Mouse (Mus musculus) hindbrain, embryonic 11.5 days (tissue): ENCODE data around the gene Ap4e1. TPM values are rescaled to one million over a fixed set of nuclear protein-coding genes. Genes with fewer than 3 reads are reported as not detected.
"Not testable (repeated sequence)": the region's sequence is repeated elsewhere in the genome, so short reads cannot be mapped to it uniquely, and the experiment has no call there.

Experiments
- ATAC-seq: fragments of 200-750 bp; cut with Nextera tagmentation; 2 replicates; pipeline ENCODE4 v1.8.0; 2017; ENCODE audit warnings: mild to moderate bottlenecking, moderate TSS enrichment, moderate library complexity; ENCODE audit not compliant: low FRiP score
- DNase-seq: peaks from one replicate; pipeline ENCODE4 v3.0.0-alpha.2; 2015; ENCODE audit warnings: low spot score
- H3K27ac ChIP-seq: fragments of 300-500 bp; sonication (generic); 2 replicates; pipeline ENCODE4 v1.5.1; 2014; ENCODE audit warnings: mild to moderate bottlenecking, low read depth, low read length
- H3K27me3 ChIP-seq: fragments of 300-500 bp; sonication (generic); 2 replicates; pipeline ENCODE4 v1.6.1; 2014; ENCODE audit warnings: mild to moderate bottlenecking, low read length, moderate library complexity, mixed read lengths; ENCODE audit not compliant: control insufficient read depth, insufficient read depth
- H3K36me3 ChIP-seq: fragments of 300-500 bp; sonication (generic); 2 replicates; pipeline ENCODE4 v1.6.1; 2014; ENCODE audit warnings: mild to moderate bottlenecking, low read length, moderate library complexity, mixed read lengths; ENCODE audit not compliant: control insufficient read depth, insufficient read depth
- H3K4me1 ChIP-seq: fragments of 300-500 bp; sonication (generic); replicated peaks from 2 replicates; pipeline ENCODE4 v1.6.1; 2014; ENCODE audit warnings: low read length, mixed read lengths; ENCODE audit not compliant: control insufficient read depth, insufficient read depth
- H3K4me2 ChIP-seq: fragments of 300-500 bp; sonication (generic); replicated peaks from 2 replicates; pipeline ENCODE4 v1.6.1; 2014; ENCODE audit warnings: mild to moderate bottlenecking, low read depth, low read length
- H3K4me3 ChIP-seq: fragments of 300-500 bp; sonication (generic); 2 replicates; pipeline ENCODE4 v1.5.1; 2014; ENCODE audit warnings: low read depth, low read length
- H3K9ac ChIP-seq: fragments of 300-500 bp; sonication (generic); 2 replicates; pipeline ENCODE4 v1.6.1; 2014; ENCODE audit warnings: low read depth, low read length
- H3K9me3 ChIP-seq: fragments of 300-500 bp; sonication (generic); 2 replicates; pipeline ENCODE4 v1.6.1; 2016; ENCODE audit warnings: low read length; ENCODE audit not compliant: control insufficient read depth
- WGBS: fragments of 180-500 bp; shearing (Covaris S2); extraction: QIAGEN DNeasy Blood & Tissue Kit; methylation state at CpG from one replicate; pipeline ENCODE4 v1.1.7; 2014; 5-methylcytosine and 5-hydroxymethylcytosine counted together
- polyA plus RNA-seq: library from polyadenylated mRNA; unstranded; fragments of >200 nt; fragmentation: Nextera tagmentation; extraction: Ambion mirVana; gene quantifications from 2 replicates; pipeline ENCODE4 v1.2.1, GENCODE M21; 2014

Ap4e1 gene
- polyA plus RNA-seq, 1 experiment from 2014 or later: 11.3 TPM

DNA sequence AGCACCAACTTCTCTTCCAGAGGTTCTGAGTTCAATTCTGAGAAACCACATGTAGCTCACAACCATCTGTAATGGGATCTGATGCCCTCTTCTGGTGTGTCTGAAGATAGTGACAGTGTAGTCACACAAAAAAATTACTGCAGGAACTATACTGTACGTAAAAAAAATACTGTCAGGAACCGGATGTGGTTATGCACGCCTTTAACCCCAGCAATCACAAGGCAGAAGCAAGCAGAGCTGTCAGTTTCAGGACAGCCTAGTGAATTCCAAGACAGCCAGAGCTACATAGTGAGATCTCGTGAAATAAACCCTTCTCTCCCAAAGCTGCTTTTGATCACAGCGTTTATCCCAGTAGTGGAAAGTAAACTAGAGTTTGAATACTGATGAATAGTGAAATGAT lies 77.7 kb downstream of the Ap4e1 start:
- ATAC-seq: no peak

DNA sequence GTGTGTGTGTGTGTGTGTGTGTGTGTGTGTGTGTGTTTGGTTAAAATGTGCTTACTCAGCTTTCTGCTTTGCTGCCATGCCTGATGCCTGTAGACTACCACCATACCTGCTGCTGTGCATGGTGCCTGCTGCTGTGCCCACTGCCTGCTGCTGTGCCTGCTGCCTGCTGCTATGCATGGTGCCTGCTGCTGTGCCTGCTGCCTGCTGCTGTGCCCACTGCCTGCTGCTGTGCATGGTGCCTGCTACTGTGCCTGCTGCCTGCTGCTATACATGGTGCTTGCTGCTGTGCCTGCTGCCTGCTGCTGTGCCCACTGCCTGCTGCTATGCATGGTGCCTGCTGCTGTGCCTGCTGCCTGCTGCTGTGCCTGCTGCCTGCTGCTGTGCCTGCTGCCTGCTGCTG lies 81.6 kb downstream of the Ap4e1 start:
- H3K27ac ChIP-seq, H3K4me2 ChIP-seq, H3K4me3 ChIP-seq, H3K9ac ChIP-seq, H3K27me3 ChIP-seq, H3K4me1 ChIP-seq, H3K9me3 ChIP-seq, DNase-seq, H3K36me3 ChIP-seq, ATAC-seq: not testable (repeated sequence)

More for the DNA sequence above, 77.7 kb downstream of the Ap4e1 start:
- Histone ChIP-seq H3K27me3 (no peaks in the 10 kb centered on the region), H3K4me2 (no peak overlapping the region), H3K4me3 (no peak overlapping the region), H3K36me3 (no peaks in the 10 kb centered on the region), H3K4me1 (no peaks in the 10 kb centered on the region), H3K9ac (no peak overlapping the region), H3K27ac (no peak overlapping the region), H3K9me3 (no peaks in the 10 kb centered on the region)
- DNase-seq: no peak
- WGBS: 90% methylated on average over 5 of the region's 5 CpGs

- no peaks in the 10 kb centered on the region for H3K27me3 ChIP-seq
- no peaks in the 10 kb centered on the region for H3K4me1 ChIP-seq
- no peak for ATAC-seq
- H3K9ac ChIP-seq: no peak overlapping the region
- no peaks in the 10 kb centered on the region for H3K36me3 ChIP-seq
- no peak overlapping the region for H3K4me2 ChIP-seq
- no peak overlapping the region for H3K27ac ChIP-seq
- 79% methylated on average over 8 of the region's 8 CpGs for WGBS
- no peak overlapping the region for H3K4me3 ChIP-seq
- no peaks in the 10 kb centered on the region for H3K9me3 ChIP-seq
- DNase-seq: no peak
These were observed 83.5 kb downstream of the Ap4e1 start for GRCm38 (mm10) chr2:127092000-127092399.

DNA sequence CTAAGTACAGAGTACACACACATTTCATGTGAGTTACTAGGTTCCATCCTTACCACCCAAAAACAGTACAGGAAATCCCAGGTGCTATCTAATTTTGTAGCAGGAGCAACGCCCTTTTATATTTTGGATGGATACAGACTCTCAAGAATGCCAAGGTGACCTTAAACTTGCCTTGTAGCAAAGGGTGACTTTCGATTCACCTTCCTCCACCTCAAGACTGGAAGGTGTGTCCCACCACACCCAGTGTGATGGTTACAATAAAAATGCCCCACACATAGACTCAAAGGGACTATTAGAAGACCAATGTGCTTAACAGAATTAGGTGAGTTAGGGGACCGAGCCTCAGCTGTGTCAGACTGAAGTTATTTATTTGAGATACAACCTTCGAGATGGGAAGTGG lies 100.5 kb downstream of the Ap4e1 start:
- Histone ChIP-seq H3K4me1 (no peaks in the 10 kb centered on the region), H3K9me3 (no peaks in the 10 kb centered on the region), H3K36me3 (peaks cover 14% of the 10 kb centered on the region), H3K27me3 (no peaks in the 10 kb centered on the region), H3K27ac (no peak overlapping the region), H3K4me3 (no peak overlapping the region), H3K9ac (no peak overlapping the region), H3K4me2 (no peak overlapping the region)
- DNase-seq: no peak
- WGBS: 93% methylated on average over 4 of the region's 4 CpGs
- ATAC-seq: no peak

Other genes starting within 250 kb of the Ap4e1 start
- 2.2 and 2.6 TPM in 2 replicates for gene Usp50, start 225.2 kb upstream of the Ap4e1 start, polyA plus RNA-seq
- gene Trpm7, start 132.5 kb upstream of the Ap4e1 start, polyA plus RNA-seq: 33.5 and 43.0 TPM in 2 replicates
- 34.7 and 35.5 TPM in 2 replicates for gene Sppl2a, start 75.5 kb upstream of the Ap4e1 start, polyA plus RNA-seq
- 23.5 and 24.1 TPM in 2 replicates for gene Blvra, start 61.9 kb downstream of the Ap4e1 start, polyA plus RNA-seq
- gene Ncaph, start 125.2 kb downstream of the Ap4e1 start, polyA plus RNA-seq: 86.8 and 95.2 TPM in 2 replicates
- gene Itpripl1, start 134.7 kb downstream of the Ap4e1 start, polyA plus RNA-seq: 12.7 and 16.8 TPM in 2 replicates
- gene 1810024B03Rik, start 199.6 kb downstream of the Ap4e1 start, polyA plus RNA-seq: 2.7 and 3.0 TPM in 2 replicates
- 91.6 and 93.3 TPM in 2 replicates for gene Snrnp200, start 199.7 kb downstream of the Ap4e1 start, polyA plus RNA-seq
- 57.9 and 63.5 TPM in 2 replicates for gene Ciao1, start 239.1 kb downstream of the Ap4e1 start, polyA plus RNA-seq
- gene Tmem127, start 239.2 kb downstream of the Ap4e1 start, polyA plus RNA-seq: 21.7 and 26.2 TPM in 2 replicates